Mouse (Mus musculus) bone marrow, adult 2 months (tissue): ENCODE data around the gene Mgat5.

Experiments used
- CTCF ChIP-seq: fragments of 200-500 bp; IDR thresholded peaks from 2 replicates; pipeline ENCODE4 v1.5.1; 2011; ENCODE audit warnings: low read length, control low read depth; ENCODE audit not compliant: control insufficient read depth, insufficient read depth
- POLR2A ChIP-seq: fragments of 200-500 bp; IDR thresholded peaks from 2 replicates; pipeline ENCODE4 v1.6.1; 2011; ENCODE audit warnings: low read depth, mild to moderate bottlenecking, control low read depth, low read length, borderline replicate concordance; ENCODE audit not compliant: control insufficient read depth

DNA sequence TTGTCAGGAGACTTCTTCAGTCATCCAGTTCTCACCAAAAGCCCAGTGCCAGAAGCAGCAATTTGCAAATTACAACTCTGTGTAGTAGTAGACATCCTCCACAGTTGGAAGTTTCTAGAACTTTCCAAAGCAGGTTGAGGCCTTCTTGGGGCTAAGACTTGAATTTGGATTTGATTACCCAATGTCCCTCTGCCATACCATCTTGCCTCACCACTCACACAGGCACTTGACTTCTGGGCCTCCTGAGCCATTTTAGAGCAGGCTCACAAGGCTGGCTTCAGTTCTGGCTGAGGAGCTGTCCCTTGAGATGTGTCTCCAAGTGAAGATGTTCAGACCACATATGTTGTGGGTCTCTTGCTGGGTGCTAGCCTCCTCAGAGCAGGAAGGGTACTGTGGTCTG lies 86.9 kb downstream of the Mgat5 start:
- TF ChIP-seq POLR2A (no peak), CTCF (no peak)
